14 mouse cellular contexts compared by ENCODE assay signal in the genomic region with DNA sequence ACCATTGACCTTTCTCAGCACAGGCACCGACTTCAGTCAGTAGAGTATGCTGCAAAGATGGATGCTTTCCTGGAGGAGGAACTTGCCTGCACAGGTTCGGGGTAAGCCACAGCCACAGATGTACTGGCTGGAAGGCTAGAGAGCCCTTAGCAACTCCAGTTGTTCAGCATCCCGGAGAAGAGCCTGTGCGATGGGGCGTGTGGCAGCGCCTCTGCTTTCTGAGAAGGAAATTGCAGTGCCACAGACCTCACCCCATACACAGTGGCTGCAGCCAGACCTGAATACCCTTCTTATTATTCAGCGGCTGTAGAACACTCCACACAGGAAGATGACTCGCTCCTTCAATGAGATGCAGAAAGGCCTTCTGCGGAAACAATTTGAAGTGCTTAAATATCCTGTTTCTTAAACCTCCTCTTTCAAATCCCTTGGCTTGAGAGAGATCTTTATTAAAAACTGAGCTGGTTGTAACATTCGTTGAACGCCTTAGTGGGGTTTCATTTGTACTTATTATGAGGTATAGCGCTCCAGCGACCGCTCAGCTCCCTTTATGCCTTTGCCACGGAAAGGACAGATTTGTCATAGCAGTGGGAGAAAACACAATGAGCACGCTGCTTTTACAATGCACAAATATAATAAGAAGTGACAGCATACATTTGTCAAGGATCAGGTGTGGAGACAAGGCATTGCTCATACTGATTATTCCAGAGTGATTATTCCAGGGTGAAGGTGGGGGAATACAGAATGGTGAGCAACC. TPM values are rescaled to one million over a fixed set of nuclear protein-coding genes. Genes with fewer than 3 reads are reported as not detected.
DNase-seq lines count a peak whose midpoint lies in the region; ATAC-seq and TF ChIP-seq lines count a peak whose summit lies in the region.
"Had no signal": no experiment of that assay in that cellular context is flagged by ENCODE, and none has a peak within 500 bp of the region (broad histone marks: within the 10 kb centered on the region; RNA-seq: fewer than 3 reads in every experiment).

No protein-coding gene starts in this region.

- ATAC-seq in intestine, postnatal 0 days, result no peak
- ATAC-seq in intestine, embryonic 15.5 days, result no peak
- ATAC-seq in forebrain, embryonic 16.5 days, result peak; percentile 70
- peak; percentile 77 for ATAC-seq in midbrain, postnatal 0 days (ENCODE audit: low FRiP score)

- H3K4me2 ChIP-seq in intestine, postnatal 0 days (replicated peaks; ENCODE audit: low read depth), result no peak overlapping the region
- no peak overlapping the region for H3K4me2 ChIP-seq in intestine, embryonic 15.5 days (replicated peaks)
- no peak overlapping the region for H3K4me2 ChIP-seq in forebrain, embryonic 16.5 days (ENCODE audit: low read length)
- 0 out of 2 replicates have a peak overlapping the region, but pooled peaks have one; percentile 12 for H3K4me2 ChIP-seq in midbrain, postnatal 0 days (ENCODE audit: low read depth, low read length, poor library complexity, severe bottlenecking)

- no peak overlapping the region for H3K27ac ChIP-seq in intestine, postnatal 0 days (ENCODE audit: low read depth, low read length)
- no peak overlapping the region for H3K27ac ChIP-seq in intestine, embryonic 15.5 days
- H3K27ac ChIP-seq in forebrain, embryonic 16.5 days (ENCODE audit: low read length), result no peak overlapping the region
- no peak overlapping the region for H3K27ac ChIP-seq in midbrain, postnatal 0 days (ENCODE audit: low read depth, low read length)
- H3K27ac ChIP-seq in embryonic facial prominence, embryonic 10.5 days (replicated peaks), result no peak overlapping the region
- H3K27ac ChIP-seq: left cerebral cortex, adult 2 months had no signal

- no peak overlapping the region for H3K4me3 ChIP-seq in intestine, postnatal 0 days (ENCODE audit: low read depth, low read length)
- no peak overlapping the region for H3K4me3 ChIP-seq in intestine, embryonic 15.5 days (replicated peaks)
- H3K4me3 ChIP-seq in forebrain, embryonic 16.5 days (replicated peaks; ENCODE audit: low read length), result no peak overlapping the region
- H3K4me3 ChIP-seq in midbrain, postnatal 0 days (ENCODE audit: low read depth, low read length), result no peak overlapping the region
- H3K4me3 ChIP-seq in embryonic facial prominence, embryonic 10.5 days, result no peak overlapping the region
- H3K4me3 ChIP-seq: left cerebral cortex, adult 2 months had no signal

- TF ChIP-seq CTCF in intestine, postnatal 0 days (IDR thresholded peaks at IDR 0.05; ENCODE audit: low read depth), result 0 out of 2 replicates have a peak, but pooled peaks have one; percentile 8
- peak; percentile 43 for TF ChIP-seq CTCF in midbrain, postnatal 0 days (IDR thresholded peaks at IDR 0.05)

- H3K27me3 ChIP-seq in intestine, postnatal 0 days (replicated peaks; ENCODE audit: control insufficient read depth, insufficient read depth, low read length), result no peaks in the 10 kb centered on the region
- no peaks in the 10 kb centered on the region for H3K27me3 ChIP-seq in intestine, embryonic 15.5 days (replicated peaks)
- no peaks in the 10 kb centered on the region for H3K27me3 ChIP-seq in forebrain, embryonic 16.5 days (replicated peaks; ENCODE audit: control insufficient read depth, insufficient read depth, low read length)
- H3K27me3 ChIP-seq in midbrain, postnatal 0 days (ENCODE audit: insufficient read depth, low read length), result no peaks in the 10 kb centered on the region
- no peaks in the 10 kb centered on the region for H3K27me3 ChIP-seq in embryonic facial prominence, embryonic 10.5 days (replicated peaks; ENCODE audit: low read depth, poor library complexity, severe bottlenecking)

- DNase-seq in Muller cell, postnatal 12 days (ENCODE audit: inconsistent ontology term), result peak; percentile 65
- DNase-seq in midbrain, postnatal 0 days (ENCODE audit: low spot score), result peak; percentile 23
- no peak for DNase-seq in left cerebral cortex, adult 18-20 months (ENCODE audit: low spot score in 2 of 2)
- no peak for DNase-seq in right cerebral cortex, postnatal 14 days
- no peak for DNase-seq in embryonic facial prominence, embryonic 10.5 days (ENCODE audit: low spot score)
- DNase-seq: adrenal gland, postnatal 14 days; kidney, postnatal 36 days; liver; lung, postnatal 14 days; thymus, postnatal 36 days had no signal

- H3K4me1 ChIP-seq in intestine, postnatal 0 days (replicated peaks; ENCODE audit: control insufficient read depth, insufficient read depth, low read length), result no peaks in the 10 kb centered on the region
- no peaks in the 10 kb centered on the region for H3K4me1 ChIP-seq in intestine, embryonic 15.5 days (replicated peaks)
- 0 out of 2 replicates have a peak, but pooled peaks cover 5% of the 10 kb centered on the region for H3K4me1 ChIP-seq in forebrain, embryonic 16.5 days (replicated peaks; ENCODE audit: control insufficient read depth, insufficient read depth, low read length)
- no peaks in the 10 kb centered on the region for H3K4me1 ChIP-seq in midbrain, postnatal 0 days (ENCODE audit: insufficient read depth, low read length)
- H3K4me1 ChIP-seq in embryonic facial prominence, embryonic 10.5 days, result no peaks in the 10 kb centered on the region

- no peaks in the 10 kb centered on the region for H3K9me3 ChIP-seq in intestine, postnatal 0 days (ENCODE audit: control insufficient read depth)
- no peaks in the 10 kb centered on the region for H3K9me3 ChIP-seq in intestine, embryonic 15.5 days
- no peaks in the 10 kb centered on the region for H3K9me3 ChIP-seq in forebrain, embryonic 16.5 days (ENCODE audit: control insufficient read depth, low read length)
- H3K9me3 ChIP-seq in midbrain, postnatal 0 days (ENCODE audit: low read length), result no peaks in the 10 kb centered on the region
- no peaks in the 10 kb centered on the region for H3K9me3 ChIP-seq in embryonic facial prominence, embryonic 10.5 days

- no peak overlapping the region for H3K9ac ChIP-seq in intestine, postnatal 0 days (ENCODE audit: low read depth, low read length)
- no peak overlapping the region for H3K9ac ChIP-seq in intestine, embryonic 15.5 days
- no peak overlapping the region for H3K9ac ChIP-seq in forebrain, embryonic 16.5 days (replicated peaks; ENCODE audit: low read depth, low read length)
- H3K9ac ChIP-seq in midbrain, postnatal 0 days (replicated peaks; ENCODE audit: low read length, poor library complexity, severe bottlenecking), result no peak overlapping the region

- H3K36me3 ChIP-seq in intestine, postnatal 0 days (ENCODE audit: control insufficient read depth, insufficient read depth), result no peaks in the 10 kb centered on the region
- no peaks in the 10 kb centered on the region for H3K36me3 ChIP-seq in intestine, embryonic 15.5 days
- H3K36me3 ChIP-seq in forebrain, embryonic 16.5 days (ENCODE audit: control insufficient read depth, insufficient read depth), result no peaks in the 10 kb centered on the region
- no peaks in the 10 kb centered on the region for H3K36me3 ChIP-seq in midbrain, postnatal 0 days (ENCODE audit: insufficient read depth, low read length)
- no peaks in the 10 kb centered on the region for H3K36me3 ChIP-seq in embryonic facial prominence, embryonic 10.5 days (replicated peaks)

- WGBS in intestine, postnatal 0 days, result 78% methylated on average over 16 of the region's 16 CpGs
- 86% methylated on average over 16 of the region's 16 CpGs for WGBS in intestine, embryonic 15.5 days
- WGBS in forebrain, embryonic 16.5 days, result 42% methylated on average over 16 of the region's 16 CpGs
- WGBS in midbrain, postnatal 0 days, result 44% methylated on average over 16 of the region's 16 CpGs
- WGBS in embryonic facial prominence, embryonic 10.5 days, result 86% methylated on average over 16 of the region's 16 CpGs

RNA-seq across cellular contexts. Expression of gene Jun, which starts 26.0 kb away (rescaled TPM):
- 58.3 and 63.2 TPM in 2 replicates for polyA plus RNA-seq in intestine, postnatal 0 days (2015; fragmentation: Nextera tagmentation; extraction: Ambion mirVana)
- polyA plus RNA-seq in intestine, embryonic 15.5 days (2015; fragmentation: Nextera tagmentation; extraction: Ambion mirVana), result 83.6 and 88.6 TPM in 2 replicates
- polyA plus RNA-seq in forebrain, embryonic 16.5 days (2015; fragmentation: Nextera tagmentation; extraction: Ambion mirVana), result 72.2 and 80.1 TPM in 2 replicates
- 60.2 and 62.7 TPM in 2 replicates for total RNA-seq in midbrain, postnatal 0 days (2014; rRNA removed)
- 37.9 and 40.5 TPM in 2 replicates for polyA plus RNA-seq in midbrain, postnatal 0 days (2015; fragmentation: Nextera tagmentation; extraction: Ambion mirVana)
- 10 to 100 TPM; 53.8 to 60.5 TPM for total RNA-seq in left cerebral cortex, adult 18-20 months (2021)
- 69.8 and 78.0 TPM in 2 replicates for polyA plus RNA-seq in embryonic facial prominence, embryonic 10.5 days (2016; fragmentation: Nextera tagmentation; extraction: Ambion mirVana)

RNA-seq across cellular contexts. Expression of gene Mysm1, which starts 47.1 kb away (rescaled TPM):
- polyA plus RNA-seq in intestine, postnatal 0 days (2015; fragmentation: Nextera tagmentation; extraction: Ambion mirVana), result 10.5 and 13.2 TPM in 2 replicates
- polyA plus RNA-seq in intestine, embryonic 15.5 days (2015; fragmentation: Nextera tagmentation; extraction: Ambion mirVana), result 23.4 and 25.0 TPM in 2 replicates
- polyA plus RNA-seq in forebrain, embryonic 16.5 days (2015; fragmentation: Nextera tagmentation; extraction: Ambion mirVana), result 28.2 and 31.9 TPM in 2 replicates
- 16.2 and 28.1 TPM in 2 replicates for total RNA-seq in midbrain, postnatal 0 days (2014; rRNA removed)
- 20.4 and 27.6 TPM in 2 replicates for polyA plus RNA-seq in midbrain, postnatal 0 days (2015; fragmentation: Nextera tagmentation; extraction: Ambion mirVana)
- total RNA-seq in left cerebral cortex, adult 18-20 months (2021), result 10 to 100 TPM; 33.0 to 34.0 TPM
- 29.2 and 32.9 TPM in 2 replicates for polyA plus RNA-seq in embryonic facial prominence, embryonic 10.5 days (2016; fragmentation: Nextera tagmentation; extraction: Ambion mirVana)

Comparison
In these comparisons a context has a peak if more than half of its experiments do, and no peak if none do; other contexts are left out.
1. ATAC-seq: peak in forebrain, embryonic 16.5 days (single experiment) and midbrain, postnatal 0 days (single experiment); none in intestine, postnatal 0 days (single experiment) and intestine, embryonic 15.5 days (single experiment).
2. DNase-seq: peak in Muller cell, postnatal 12 days (single experiment) and midbrain, postnatal 0 days (single experiment); none in left cerebral cortex, adult 18-20 months (0 of 2), right cerebral cortex, postnatal 14 days (single experiment) and embryonic facial prominence, embryonic 10.5 days (single experiment).